Mouse (Mus musculus) heart, adult 18-20 months (tissue): ENCODE results near the gene Vmn2r16. TPM values are rescaled to one million over a fixed set of nuclear protein-coding genes. Genes with fewer than 3 reads are reported as not detected.

Source experiments
- DNase-seq, 2 experiments: peaks; one replicate each; pipeline ENCODE4 v3.0.0; 2021 to 2022; ENCODE audit warnings: mixed read lengths in 1 of 2
- long read RNA-seq, 2 experiments: library from polyadenylated mRNA; stranded (forward); transcript quantifications; one replicate each; pipeline ENCODE4 v2.0.0; 2021
- total RNA-seq, 2 experiments: library from RNA; stranded (reverse); gene quantifications; 2 replicates each; pipeline ENCODE4 v1.2.3; 2021

Gene Vmn2r16
- total RNA-seq = not detected
- long read RNA-seq, experiment 1 = 0 reads
- long read RNA-seq, experiment 2 = 0 reads

DNA sequence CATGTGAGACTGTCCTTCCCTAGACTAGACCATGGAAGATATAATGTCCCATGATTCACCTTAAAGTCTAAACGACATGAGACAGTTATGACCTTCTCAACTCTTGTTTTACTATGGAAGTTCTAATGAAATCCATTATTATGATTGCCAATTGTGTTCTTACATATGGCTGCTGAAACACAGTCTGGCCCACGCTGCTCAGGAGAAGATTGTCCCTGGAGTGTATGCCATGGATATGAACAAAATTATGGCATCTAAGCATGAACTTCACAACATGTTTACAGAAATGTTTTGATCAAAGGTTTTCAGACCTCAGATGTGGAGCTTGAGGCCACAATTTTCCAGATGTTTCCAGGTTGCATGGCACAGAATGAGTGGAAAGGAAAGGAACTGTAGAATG, at the start of gene Vmn2r16:
Vmn2r16 (plus strand) TSS at position 301 of the 400 bp plus-strand sequence.
- no peak for DNase-seq

DNA sequence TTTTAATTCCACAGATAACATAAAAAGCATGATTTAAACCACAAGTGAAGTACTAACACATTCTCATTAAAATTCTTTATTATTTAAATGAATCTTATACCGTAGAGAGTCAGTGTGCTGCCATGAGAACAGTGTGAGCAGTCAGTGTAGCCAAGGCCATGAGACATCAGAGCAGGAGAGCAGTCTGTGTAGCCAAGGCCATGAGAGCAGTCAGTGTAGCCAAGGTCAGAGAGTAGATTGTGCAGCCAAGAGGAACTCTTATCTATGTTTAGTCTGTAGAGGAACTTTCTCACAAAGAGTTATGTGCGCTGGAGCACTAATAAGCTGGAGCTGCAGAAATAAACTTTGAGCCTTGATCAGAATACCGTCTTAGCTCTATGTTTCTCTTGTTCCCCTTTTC, 35.3 kb upstream of the Vmn2r16 start:
- peak; percentile 7 to 45 for DNase-seq

DNA sequence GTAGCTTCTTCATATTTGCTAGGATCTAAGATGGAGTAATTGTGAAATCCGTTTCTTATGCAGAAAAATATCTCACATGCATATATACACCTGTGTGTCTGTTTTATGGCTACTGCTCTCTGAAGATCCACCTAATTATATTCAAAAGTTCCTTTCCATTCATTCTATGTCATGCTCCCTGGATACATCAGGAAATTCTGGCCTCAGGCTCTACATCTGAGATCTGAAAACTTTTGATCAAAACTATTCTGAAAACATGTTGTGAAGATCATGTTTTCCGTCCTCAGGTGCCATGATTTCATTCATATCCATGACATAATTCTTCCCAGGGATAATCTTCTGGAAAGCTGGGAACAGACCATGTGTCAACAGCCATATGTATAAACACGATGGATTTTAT, 32.4 kb upstream of the Vmn2r16 start, which contains the start of gene Vmn2r15:
Vmn2r15 (minus strand) TSS at position 101 of the 400 bp plus-strand sequence.
- DNase-seq = no peak

DNA sequence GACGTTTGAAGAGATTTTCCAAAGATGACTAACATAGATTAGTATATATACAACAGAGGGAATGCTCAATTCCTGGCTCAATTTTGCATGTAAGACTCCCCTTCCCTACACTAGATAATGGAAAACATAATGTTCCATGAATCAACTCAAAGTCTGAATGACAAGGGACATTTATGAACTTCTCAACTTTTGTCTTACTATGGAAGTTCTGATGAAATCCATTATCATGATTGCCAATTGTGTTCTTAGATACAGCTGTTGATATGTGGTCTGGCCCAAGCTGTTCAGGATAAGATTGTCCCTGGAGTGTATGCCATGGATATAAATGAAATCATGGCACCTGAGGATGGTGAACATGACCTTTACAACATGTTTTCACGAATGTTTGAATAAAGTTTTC, 89.4 kb downstream of the Vmn2r16 start, which contains the start of gene Vmn2r17:
Vmn2r17 (plus strand) TSS at position 301 of the 400 bp plus-strand sequence.
- DNase-seq = no peak

Other genes starting within 250 kb of the Vmn2r16 start
- gene Vmn2r12, start 232.2 kb upstream of the Vmn2r16 start, total RNA-seq = not detected
- gene Vmn2r13, start 138.0 kb upstream of the Vmn2r16 start, total RNA-seq = not detected
- gene Vmn2r14, start 105.5 kb upstream of the Vmn2r16 start, total RNA-seq = not detected
- not detected for gene Vmn2r15, start 32.5 kb upstream of the Vmn2r16 start, total RNA-seq
- gene Vmn2r17, start 89.5 kb downstream of the Vmn2r16 start, total RNA-seq = not detected
- gene Crlf2, start 228.8 kb downstream of the Vmn2r16 start, total RNA-seq = 1 to 10 TPM; 6.4 to 8.5 TPM